Mouse (Mus musculus) hindbrain, postnatal 0 days (tissue): ENCODE data around the gene Fcgr2b. TPM values are rescaled to one million over a fixed set of nuclear protein-coding genes. Genes with fewer than 3 reads are reported as not detected.

Experiments
- ATAC-seq: fragments of 200-750 bp; cut with Nextera tagmentation; 2 replicates; pipeline ENCODE4 v1.8.0; 2017; ENCODE audit warnings: mild to moderate bottlenecking, moderate TSS enrichment, moderate library complexity
- DNase-seq: peaks from one replicate; pipeline ENCODE4 v3.0.0-alpha.2; 2015; ENCODE audit warnings: low spot score
- H3K27ac ChIP-seq: fragments of 300-500 bp; sonication (generic); 2 replicates; pipeline ENCODE4 v1.5.1; 2014; ENCODE audit warnings: mild to moderate bottlenecking
- H3K27me3 ChIP-seq: fragments of 300-500 bp; sonication (generic); 2 replicates; pipeline ENCODE4 v1.6.1; 2014; ENCODE audit warnings: low read length, mixed read lengths; ENCODE audit not compliant: insufficient read depth
- H3K36me3 ChIP-seq: fragments of 300-500 bp; sonication (generic); 2 replicates; pipeline ENCODE4 v1.6.1; 2014; ENCODE audit warnings: low read length, mixed read lengths; ENCODE audit not compliant: insufficient read depth
- H3K4me1 ChIP-seq: fragments of 300-500 bp; sonication (generic); 2 replicates; pipeline ENCODE4 v1.6.1; 2014; ENCODE audit warnings: antibody characterized with exemption, low read length, mixed read lengths; ENCODE audit not compliant: insufficient read depth
- H3K4me2 ChIP-seq: fragments of 300-500 bp; sonication (generic); 2 replicates; pipeline ENCODE4 v1.6.1; 2014; ENCODE audit warnings: low read depth, mild to moderate bottlenecking, low read length, moderate library complexity, mixed read lengths
- H3K4me3 ChIP-seq: fragments of 300-500 bp; sonication (generic); 2 replicates; pipeline ENCODE4 v1.5.1; 2014; ENCODE audit warnings: low read length
- H3K9ac ChIP-seq: fragments of 300-500 bp; sonication (generic); replicated peaks from 2 replicates; pipeline ENCODE4 v1.6.1; 2014; ENCODE audit warnings: mild to moderate bottlenecking, low read length, moderate library complexity, mixed read lengths
- H3K9me3 ChIP-seq: fragments of 300-500 bp; sonication (generic); 2 replicates; pipeline ENCODE4 v1.6.1; 2016; ENCODE audit warnings: low read length, mixed read lengths
- CTCF ChIP-seq: IDR thresholded peaks from 2 replicates; pipeline ENCODE4 v1.5.1; 2016; ENCODE audit warnings: antibody characterized with exemption, control low read depth, low read depth
- WGBS: fragments of 180-500 bp; shearing (Covaris S2); extraction: QIAGEN DNeasy Blood & Tissue Kit; methylation state at CpG from one replicate; pipeline ENCODE4 v1.1.7; 2014; 5-methylcytosine and 5-hydroxymethylcytosine counted together
- polyA plus RNA-seq: library from polyadenylated mRNA; unstranded; fragments of >200 nt; fragmentation: Nextera tagmentation; extraction: Ambion mirVana; gene quantifications from 2 replicates; pipeline ENCODE4 v1.2.1, GENCODE M21; 2015
- total RNA-seq: library from RNA; depleted of rRNA; stranded (reverse); fragments of >200 nt; gene quantifications from 2 replicates; pipeline ENCODE4 v1.2.3, GENCODE M21; 2014; rRNA removed

Fcgr2b gene
- total and polyA plus RNA-seq, 2 experiments from 2014 or later: 3.6 to 5.3 TPM

DNA sequence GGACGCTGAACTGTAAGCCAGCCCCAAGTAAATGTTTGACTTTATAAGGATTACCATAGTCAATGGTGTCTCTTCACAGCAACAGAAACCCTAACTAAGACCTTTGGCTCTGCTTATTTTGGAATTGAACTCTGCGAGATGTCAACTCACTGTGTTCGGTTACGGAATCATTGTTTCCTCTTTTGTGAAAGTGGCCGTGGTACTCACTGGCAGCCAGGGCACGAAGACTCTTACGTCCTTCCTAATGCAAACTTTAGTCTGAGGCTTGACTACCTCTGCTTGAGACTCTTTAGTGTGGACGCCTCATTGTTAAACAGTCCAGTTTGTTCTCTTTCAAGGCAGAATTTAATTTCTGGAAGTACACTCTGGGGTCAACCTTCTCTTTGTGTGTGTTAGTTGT lies 57.0 kb downstream of the Fcgr2b start:
- TF ChIP-seq CTCF: no peak
- no peak overlapping the region for H3K4me3 ChIP-seq
- no peaks in the 10 kb centered on the region for H3K27me3 ChIP-seq
- ATAC-seq (no peak), DNase-seq (no peak)
- H3K4me1 ChIP-seq: no peaks in the 10 kb centered on the region
- H3K4me2 ChIP-seq: no peak overlapping the region
- no peak overlapping the region for H3K27ac ChIP-seq
- no peaks in the 10 kb centered on the region for H3K36me3 ChIP-seq
- H3K9ac ChIP-seq: no peak overlapping the region
- H3K9me3 ChIP-seq: no peaks in the 10 kb centered on the region
- 88% methylated on average over 8 of the region's 8 CpGs for WGBS

DNA sequence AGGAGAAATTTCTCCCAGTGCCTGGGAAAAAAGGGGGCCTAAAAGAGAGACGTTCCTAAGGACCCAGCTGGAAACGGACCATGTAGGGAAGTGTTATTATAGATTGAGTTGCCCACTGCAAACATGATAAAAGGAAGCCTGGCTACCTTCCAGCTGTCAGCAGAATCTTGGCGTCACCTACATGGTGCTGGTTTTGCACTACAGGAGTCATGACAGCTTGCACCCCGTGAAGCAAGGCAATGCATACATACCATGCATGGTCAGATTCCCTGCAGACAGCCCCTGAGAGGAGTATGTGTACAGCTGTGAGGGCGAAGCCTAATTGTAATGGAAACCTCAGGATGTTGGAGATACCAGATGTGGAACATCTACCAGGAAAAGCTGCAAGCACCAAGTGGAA lies 60.7 kb downstream of the Fcgr2b start:
- TF ChIP-seq CTCF: no peak
- H3K27ac ChIP-seq: no peak overlapping the region

DNA sequence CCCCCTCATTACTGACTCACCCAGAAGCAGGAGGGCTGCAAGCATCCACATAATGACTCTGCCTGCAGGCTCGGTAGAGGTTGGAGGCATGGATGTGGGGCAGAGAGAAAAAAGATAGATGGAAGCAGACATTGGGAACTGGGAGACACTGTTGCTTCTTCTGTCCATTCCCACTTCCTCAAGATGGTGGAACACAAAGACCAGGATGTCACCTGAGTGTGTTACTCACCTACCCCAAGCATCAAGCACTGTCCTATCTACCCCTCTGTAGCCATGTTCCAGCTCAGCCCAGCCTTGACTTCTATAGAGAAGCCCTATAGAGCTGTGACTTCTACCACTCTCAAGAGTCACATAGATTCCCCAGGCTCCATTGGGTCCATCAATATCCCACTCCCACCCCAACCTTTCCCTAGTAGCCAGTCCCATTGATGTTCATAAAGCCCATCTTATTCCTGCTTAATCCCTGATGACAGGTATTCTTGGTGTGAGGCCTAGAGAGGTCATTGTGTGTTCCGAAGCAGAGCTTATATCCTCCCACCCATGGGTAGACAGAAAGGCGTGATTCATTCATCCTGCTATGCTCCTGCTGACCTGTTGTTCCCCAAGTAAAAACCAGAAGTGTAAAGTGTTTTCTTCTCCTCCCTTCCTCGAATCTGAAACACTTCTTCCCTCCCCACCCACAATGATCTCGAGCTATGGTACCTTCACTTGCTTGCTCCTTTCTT lies 63.3 kb downstream of the Fcgr2b start, which contains the start of gene Fcrlb:
Gene Fcrlb, minus strand, starts transcription at position 51 of the 725 bp plus-strand sequence.
- Histone ChIP-seq H3K36me3 (no peaks in the 10 kb centered on the region), H3K9ac (no peak within 1 kb of the TSS), H3K9me3 (no peaks in the 10 kb centered on the region), H3K27ac (no peak within 1 kb of the TSS), H3K27me3 (no peaks in the 10 kb centered on the region), H3K4me1 (peaks cover 3% of the 10 kb centered on the region; the same call in 1 of the 2 replicates), H3K4me2 (no peak within 1 kb of the TSS), H3K4me3 (no peak within 1 kb of the TSS)
- DNase-seq: no peak
- TF ChIP-seq CTCF: no peak
- WGBS: 70% methylated on average over 5 of the region's 5 CpGs
- no peak for ATAC-seq

More for the DNA sequence above, 60.7 kb downstream of the Fcgr2b start:
- H3K4me3 ChIP-seq: no peak overlapping the region
- H3K36me3 ChIP-seq: no peaks in the 10 kb centered on the region
- H3K27me3 ChIP-seq: no peaks in the 10 kb centered on the region
- no peaks in the 10 kb centered on the region for H3K9me3 ChIP-seq
- no peak for DNase-seq
- ATAC-seq: no peak
- H3K9ac ChIP-seq: no peak overlapping the region
- no peak overlapping the region for H3K4me2 ChIP-seq
- H3K4me1 ChIP-seq: no peaks in the 10 kb centered on the region
- WGBS: 69% methylated on average over 5 of the region's 5 CpGs

DNA sequence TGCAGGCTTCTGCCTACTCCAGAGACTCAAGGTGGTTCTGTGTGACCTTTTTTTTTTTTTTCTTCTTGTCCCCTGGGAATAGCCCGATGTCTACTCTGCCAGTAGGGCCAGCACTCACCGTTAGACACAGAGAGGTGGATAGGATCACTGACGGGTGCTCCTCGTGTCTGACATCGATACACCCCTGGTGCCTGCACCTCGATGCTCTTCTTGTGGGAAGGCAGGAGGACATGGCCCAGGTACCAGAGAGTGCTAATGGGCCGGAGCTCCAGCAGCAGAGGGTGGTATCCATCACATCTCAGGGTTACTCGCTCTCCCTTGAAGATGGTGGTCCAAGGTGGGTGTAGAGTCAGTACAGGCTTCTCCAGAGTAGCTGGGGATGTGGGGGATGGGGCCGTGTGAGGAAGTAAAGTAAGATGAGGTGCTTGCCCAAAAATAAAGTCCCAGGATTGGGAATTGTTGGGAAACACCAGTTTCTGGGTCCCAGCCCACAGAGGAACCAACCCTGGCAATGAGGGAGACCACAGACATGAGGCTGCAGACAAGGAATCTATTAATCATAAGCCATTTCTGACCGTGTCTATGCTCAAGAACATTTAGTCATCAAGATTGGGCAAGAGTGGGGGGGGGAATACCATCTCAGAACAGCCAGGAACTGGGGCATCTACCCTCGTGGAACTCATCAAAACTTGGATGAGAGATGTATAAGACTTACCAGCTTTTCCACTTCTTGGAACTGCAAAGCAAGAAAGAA lies 64.3 kb downstream of the Fcgr2b start:
- 87% methylated on average over 11 of the region's 11 CpGs for WGBS

More for the DNA sequence above, 64.3 kb downstream of the Fcgr2b start:
- Histone ChIP-seq H3K27ac (no peak overlapping the region), H3K36me3 (no peaks in the 10 kb centered on the region), H3K4me1 (peaks cover 3% of the 10 kb centered on the region; the same call in 1 of the 2 replicates), H3K9ac (no peak overlapping the region), H3K4me3 (no peak overlapping the region), H3K9me3 (no peaks in the 10 kb centered on the region), H3K27me3 (no peaks in the 10 kb centered on the region), H3K4me2 (no peak overlapping the region)
- DNase-seq (no peak), ATAC-seq (no peak)
- no peak for TF ChIP-seq CTCF

Other genes with a start within 250 kb of the Fcgr2b start
- 15.7 and 17.8 TPM in 2 replicates for gene Atf6, start 108.8 kb downstream of the Fcgr2b start, total RNA-seq
- 6.1 and 6.3 TPM in 2 replicates for gene Atf6, start 108.8 kb downstream of the Fcgr2b start, polyA plus RNA-seq
- 0.52 TPM in 1 of 2 replicates, not detected in the other for gene Gm26620, start 91.5 kb downstream of the Fcgr2b start, total RNA-seq
- gene Gm26620, start 91.5 kb downstream of the Fcgr2b start, polyA plus RNA-seq: 0.86 and 1.5 TPM in 2 replicates
- 25.4 and 40.4 TPM in 2 replicates for gene Dusp12, start 91.0 kb downstream of the Fcgr2b start, total RNA-seq
- gene Dusp12, start 91.0 kb downstream of the Fcgr2b start, polyA plus RNA-seq: 32.0 and 34.4 TPM in 2 replicates
- 0.68 and 0.86 TPM in 2 replicates for gene Fcrlb, start 63.6 kb downstream of the Fcgr2b start, total RNA-seq
- 1.0 and 1.4 TPM in 2 replicates for gene Fcrlb, start 63.6 kb downstream of the Fcgr2b start, polyA plus RNA-seq
- not detected in 2 replicates for gene Fcrla, start 49.0 kb downstream of the Fcgr2b start, total RNA-seq
- not detected in 2 replicates for gene Fcrla, start 49.0 kb downstream of the Fcgr2b start, polyA plus RNA-seq
- 0.58 TPM in 1 of 2 replicates, not detected in the other for gene Fcgr4, start 42.4 kb upstream of the Fcgr2b start, total RNA-seq
- 0.55 and 0.71 TPM in 2 replicates for gene Fcgr4, start 42.4 kb upstream of the Fcgr2b start, polyA plus RNA-seq
- gene Fcgr3, start 88.4 kb upstream of the Fcgr2b start, total RNA-seq: 15.2 and 15.9 TPM in 2 replicates
- gene Fcgr3, start 88.4 kb upstream of the Fcgr2b start, polyA plus RNA-seq: 14.1 and 15.5 TPM in 2 replicates
- 2.7 and 6.7 TPM in 2 replicates for gene Cfap126, start 137.4 kb upstream of the Fcgr2b start, total RNA-seq
- gene Cfap126, start 137.4 kb upstream of the Fcgr2b start, polyA plus RNA-seq: 12.2 and 15.3 TPM in 2 replicates
- 227 and 243 TPM in 2 replicates for gene Sdhc, start 174.1 kb upstream of the Fcgr2b start, total RNA-seq
- 309 and 320 TPM in 2 replicates for gene Sdhc, start 174.1 kb upstream of the Fcgr2b start, polyA plus RNA-seq
- gene Mpz, start 174.2 kb upstream of the Fcgr2b start, total RNA-seq: 4.8 and 5.5 TPM in 2 replicates
- 5.1 and 5.9 TPM in 2 replicates for gene Mpz, start 174.2 kb upstream of the Fcgr2b start, polyA plus RNA-seq
- gene Pcp4l1, start 219.7 kb upstream of the Fcgr2b start, total RNA-seq: 19.4 and 23.5 TPM in 2 replicates
- gene Pcp4l1, start 219.7 kb upstream of the Fcgr2b start, polyA plus RNA-seq: 53.6 and 65.6 TPM in 2 replicates
- gene Nr1i3, start 237.4 kb upstream of the Fcgr2b start, total RNA-seq: not detected in 2 replicates
- gene Nr1i3, start 237.4 kb upstream of the Fcgr2b start, polyA plus RNA-seq: 0.40 and 0.43 TPM in 2 replicates
- gene Tomm40l, start 246.0 kb upstream of the Fcgr2b start, total RNA-seq: 44.2 and 53.6 TPM in 2 replicates
- 41.1 and 45.5 TPM in 2 replicates for gene Tomm40l, start 246.0 kb upstream of the Fcgr2b start, polyA plus RNA-seq
- gene Apoa2, start 248.5 kb upstream of the Fcgr2b start, total RNA-seq: not detected in 2 replicates
- 8.1 and 8.8 TPM in 2 replicates for gene Apoa2, start 248.5 kb upstream of the Fcgr2b start, polyA plus RNA-seq